Mouse (Mus musculus) regulatory T cell (primary cell): ENCODE measurements around the gene Slc22a26.

Experiments
- in situ Hi-C: fragments of 300-600 bp; cut with MboI, MseI; formaldehyde crosslinking; loops from one replicate; pipeline ENCODE4 v1.15.1; 2025; ENCODE audit warnings: high pct_unique_total_duplicates

Gene Slc22a26

GRCm38 (mm10) chr19:7802571-7802970 lies at the start of gene Slc22a26:
Gene Slc22a26, minus strand, starts transcription at chr19:7802667.
- in situ Hi-C loops = no loop called here

- in situ Hi-C loops = no loop called here
Measured at GRCm38 (mm10) chr19:7829851-7830250, 27.4 kb upstream of the Slc22a26 start.

GRCm38 (mm10) chr19:7790571-7790970 lies 11.9 kb downstream of the Slc22a26 start:
- in situ Hi-C loops = no loop called here

DNA sequence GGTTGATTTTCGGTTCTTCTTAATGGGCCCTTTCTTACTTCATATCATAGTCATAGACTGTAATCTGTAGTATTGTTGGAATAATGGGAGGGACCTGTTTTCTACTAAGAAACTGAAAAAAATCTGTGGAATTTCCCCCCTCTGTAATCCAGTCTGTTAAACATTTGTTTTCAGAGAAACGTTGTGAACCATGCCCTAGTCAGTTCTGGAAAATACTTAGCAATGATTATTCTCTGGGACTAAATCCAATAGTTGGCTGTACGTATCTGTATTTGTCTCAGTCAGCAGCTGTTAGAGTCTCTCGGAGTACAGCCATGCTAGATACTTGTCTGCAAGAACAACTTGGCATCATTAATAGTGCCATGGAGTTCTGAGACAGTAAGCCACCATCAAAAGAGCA lies 27.2 kb downstream of the Slc22a26 start:
- in situ Hi-C loops = no loop called here

DNA sequence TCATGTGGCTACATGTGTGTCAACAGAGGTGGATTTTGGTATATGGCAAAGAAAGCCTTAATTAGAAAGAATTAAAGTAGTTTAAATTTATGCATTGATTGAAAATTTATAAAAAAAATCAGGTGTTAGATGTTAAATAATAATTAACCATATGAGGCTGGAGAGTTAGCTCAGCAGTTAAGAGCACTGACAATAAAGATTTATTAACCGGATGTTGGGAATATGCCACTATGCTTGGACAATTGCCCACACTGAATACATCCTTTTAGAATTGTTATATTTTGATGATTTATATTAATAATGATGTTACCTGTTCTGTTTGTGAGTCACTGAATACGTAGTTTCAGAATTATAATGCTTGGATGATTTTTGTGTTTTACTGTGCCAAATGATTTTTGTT lies 36.3 kb downstream of the Slc22a26 start:
- in situ Hi-C loops = loop anchor here (25.0 kb wide), 1 partner anchor 696 kb away; no protein-coding TSS in a partner anchor

GRCm38 (mm10) chr19:7765599-7765998 lies 36.9 kb downstream of the Slc22a26 start:
- in situ Hi-C loops = loop anchor here (25.0 kb wide), 1 partner anchor 697 kb away; no protein-coding TSS in a partner anchor

GRCm38 (mm10) chr19:7753371-7753770 lies 49.1 kb downstream of the Slc22a26 start:
- in situ Hi-C loops = loop anchor here (25.0 kb wide), 1 partner anchor 709 kb away; no protein-coding TSS in a partner anchor
